Mouse (Mus musculus) heart, postnatal 10 days (tissue): ENCODE measurements around the gene Pdzd2. TPM values are rescaled to one million over a fixed set of nuclear protein-coding genes. Genes with fewer than 3 reads are reported as not detected.

ENCODE experiments used
- DNase-seq, 2 experiments: peaks; one replicate each; pipeline ENCODE4 v3.0.0; 2021
- intact Hi-C: fragments of 180-260 bp; cut with DNase I; formaldehyde crosslinking; loops from one replicate; pipeline ENCODE4 v1.15.1; 2025
- total RNA-seq, 2 experiments: library from RNA; stranded (reverse); gene quantifications; 2 replicates each; pipeline ENCODE4 v1.2.3; 2021

Pdzd2 gene
- total RNA-seq, 2 experiments from 2014 or later = 186 to 218 TPM

DNA sequence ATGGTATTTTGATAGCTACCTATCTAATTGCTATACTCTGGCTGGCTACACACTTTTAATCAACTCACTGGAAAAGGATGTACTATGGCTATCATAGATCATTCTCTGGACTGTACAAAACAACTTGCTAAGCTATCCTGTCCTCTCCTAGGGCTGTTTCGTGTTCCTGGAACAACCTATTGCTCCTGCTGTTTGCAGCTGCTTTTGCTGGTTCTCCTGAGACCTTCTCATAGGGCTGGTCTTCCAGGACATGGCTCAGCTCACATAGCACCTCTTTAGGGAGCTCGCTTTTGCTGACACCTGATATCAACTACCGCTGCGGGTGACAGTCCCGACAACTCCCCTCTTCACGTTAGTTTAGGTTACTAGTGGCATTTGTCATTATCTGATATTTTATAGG, 288.9 kb downstream of the Pdzd2 start:
- peak; percentile 45 to 50 for DNase-seq
- intact Hi-C loops = no loop called here

- no peak for DNase-seq
- intact Hi-C loops = no loop called here
Measured at GRCm38 (mm10) chr15:12449321-12449720, 290.4 kb downstream of the Pdzd2 start.

DNA sequence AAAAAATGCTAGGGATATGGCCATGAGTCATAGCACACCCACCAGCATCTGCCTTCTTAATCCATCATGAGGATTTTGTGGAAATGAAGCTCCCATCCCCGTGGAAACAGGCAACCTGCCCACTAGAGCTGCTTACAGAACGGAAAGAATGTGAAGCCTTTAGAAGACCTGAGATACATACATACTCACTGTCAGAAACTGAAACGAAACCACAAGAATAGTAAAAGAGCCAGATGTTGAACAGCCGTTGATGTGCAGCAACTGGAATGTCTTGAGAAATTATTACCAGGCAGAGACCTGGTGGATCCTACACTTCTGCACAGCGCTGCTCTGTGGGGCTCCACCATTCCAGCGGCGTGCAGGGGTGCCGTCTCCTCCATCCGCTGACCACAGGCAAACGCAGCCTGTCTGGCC, 292.7 kb downstream of the Pdzd2 start:
- no peak for DNase-seq
- intact Hi-C loops = no loop called here

DNA sequence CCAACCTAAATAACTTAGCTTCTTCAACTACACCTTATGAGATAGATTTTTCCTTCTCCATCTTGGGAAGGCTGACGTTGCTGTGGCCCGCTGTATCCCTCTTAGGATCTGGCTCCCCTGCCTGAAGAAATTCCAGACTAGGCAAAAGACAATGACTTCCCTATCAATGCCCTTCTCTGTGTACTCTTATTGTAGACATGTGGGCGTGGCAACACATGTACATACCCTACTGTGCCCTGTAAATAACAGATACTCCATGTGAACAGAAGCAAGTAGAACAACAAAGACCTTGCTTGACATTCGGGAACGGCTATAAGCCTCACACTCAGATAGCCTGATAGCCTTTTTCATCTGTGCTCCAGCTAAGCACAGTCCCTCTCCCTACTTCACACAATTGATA, 295.2 kb downstream of the Pdzd2 start:
- no peak for DNase-seq
- intact Hi-C loops = no loop called here

DNA sequence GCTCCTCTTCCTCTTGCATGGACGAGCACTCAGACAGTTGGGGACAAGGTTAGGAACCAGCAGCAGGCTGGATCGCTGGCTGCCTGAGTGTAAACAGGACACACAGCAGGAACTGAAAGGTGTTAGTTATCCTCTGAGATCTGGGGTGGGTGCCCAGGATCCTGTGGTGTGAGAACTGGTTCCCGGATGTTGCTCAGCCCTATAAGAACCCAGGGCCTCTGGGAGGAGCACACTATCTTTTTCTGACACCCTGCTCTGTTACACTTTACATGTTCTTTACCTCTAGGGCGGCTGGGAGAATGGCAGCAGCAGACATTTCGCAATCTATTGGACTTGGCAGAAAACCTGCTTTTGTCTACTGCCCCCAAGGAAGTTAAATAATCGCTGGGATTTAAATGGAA, 300.4 kb downstream of the Pdzd2 start:
- intact Hi-C loops = loop anchor here (5.0 kb wide), 1 partner anchor 53 kb away; no protein-coding TSS in a partner anchor
- no peak for DNase-seq

DNA sequence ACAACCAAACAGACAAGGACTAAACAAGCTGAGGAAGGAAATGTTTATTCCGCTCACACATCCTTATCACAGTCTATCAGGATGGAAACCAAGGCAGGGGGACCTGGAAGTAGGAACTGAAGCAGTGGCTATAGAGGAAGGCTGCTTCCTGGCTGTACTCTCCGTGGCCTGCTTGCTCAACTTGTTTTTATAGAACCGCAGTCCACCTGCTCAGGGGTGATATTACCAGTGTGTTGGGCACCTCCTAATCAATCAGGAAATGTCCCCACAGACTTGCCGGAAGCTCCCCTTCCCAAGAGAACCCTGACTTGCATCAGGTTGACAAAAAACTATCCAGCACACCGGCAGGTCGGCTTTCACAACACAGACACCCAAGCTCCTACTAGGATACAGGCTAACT, 301.0 kb downstream of the Pdzd2 start:
- intact Hi-C loops = loop anchor here (5.0 kb wide), 1 partner anchor 54 kb away; no protein-coding TSS in a partner anchor

DNA sequence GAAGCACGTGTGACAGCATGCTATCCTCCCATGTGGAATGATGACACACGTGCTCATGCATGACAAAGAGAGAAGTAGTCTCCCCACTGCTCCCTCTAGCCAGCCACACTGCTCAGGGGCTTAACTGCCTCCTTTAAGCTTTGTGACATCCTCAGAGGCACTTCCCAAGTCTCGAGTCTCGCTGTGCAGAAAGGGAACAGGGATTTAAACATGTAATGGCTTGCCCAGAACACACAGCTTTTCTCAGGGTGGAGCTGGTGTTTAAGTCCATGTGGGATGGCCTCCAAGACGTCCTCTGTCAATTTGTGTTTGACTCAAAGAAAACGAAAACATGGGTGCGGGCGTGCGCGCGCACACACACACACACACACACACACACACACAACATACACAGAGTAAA, 301.6 kb downstream of the Pdzd2 start:
- intact Hi-C loops = loop anchor here (5.0 kb wide), 1 partner anchor 54 kb away; no protein-coding TSS in a partner anchor

More for the DNA sequence above, 301.0 kb downstream of the Pdzd2 start:
- no peak for DNase-seq

GRCm38 (mm10) chr15:12435910-12436309, 303.8 kb downstream of the Pdzd2 start:
- intact Hi-C loops = loop anchor here (5.0 kb wide), 1 partner anchor 56 kb away; no protein-coding TSS in a partner anchor
- DNase-seq = no peak

More for the DNA sequence above, 301.6 kb downstream of the Pdzd2 start:
- no peak for DNase-seq

DNA sequence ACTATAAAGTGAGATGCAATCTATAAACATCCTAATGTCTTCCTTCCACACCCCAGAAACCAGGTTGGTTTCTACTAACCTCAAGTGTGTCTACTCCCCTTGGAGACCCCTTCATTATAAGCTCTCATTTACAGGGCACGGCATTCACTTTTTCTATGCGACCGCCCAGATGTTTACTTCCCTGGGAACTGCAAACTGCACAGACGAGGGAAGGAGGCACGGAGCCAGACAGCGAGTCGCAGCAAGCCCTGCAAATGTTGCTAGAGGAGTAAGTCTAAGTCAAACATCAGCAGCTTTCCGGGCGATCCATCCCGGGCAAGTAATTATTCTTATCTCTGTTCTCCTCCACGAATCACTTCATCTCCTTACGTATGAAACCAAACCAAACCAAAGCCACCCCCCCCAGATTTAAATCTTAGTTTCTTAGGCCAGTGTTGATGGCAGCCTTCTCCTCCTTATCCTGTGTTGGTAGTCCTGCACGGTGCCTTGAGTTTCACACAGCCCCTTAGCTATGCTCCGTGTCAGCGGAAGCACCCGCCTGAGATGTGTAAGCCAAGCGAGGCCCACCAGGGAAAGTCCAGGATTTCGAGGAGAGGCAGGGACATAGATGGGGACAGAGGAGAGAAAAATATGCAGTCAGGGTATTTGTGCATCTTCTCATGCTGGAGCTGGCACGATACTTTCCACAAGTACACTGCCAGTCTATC, 305.7 kb downstream of the Pdzd2 start:
- intact Hi-C loops = no loop called here
- no peak for DNase-seq

GRCm38 (mm10) chr15:12432879-12433278, 306.8 kb downstream of the Pdzd2 start:
- intact Hi-C loops = no loop called here
- DNase-seq = no peak

DNA sequence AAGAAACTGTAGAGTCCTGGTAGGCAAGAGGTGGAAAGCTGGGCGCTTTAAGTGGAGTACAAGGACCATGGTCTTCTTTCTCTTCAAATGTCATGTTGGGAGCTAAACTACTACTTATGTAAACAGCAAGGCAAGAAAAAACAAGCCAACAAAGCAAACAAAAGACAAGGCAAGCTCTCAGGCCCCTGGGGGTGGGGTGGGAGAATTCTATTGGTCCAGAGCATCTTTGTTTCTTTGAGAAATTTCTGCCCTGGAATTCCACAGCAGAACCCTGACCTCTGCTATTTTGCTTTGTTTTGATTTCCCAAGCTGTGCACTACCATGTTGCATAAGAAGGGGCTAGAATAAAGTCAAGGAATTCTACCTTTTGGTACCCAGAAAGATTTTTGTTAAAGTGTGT, 307.4 kb downstream of the Pdzd2 start:
- intact Hi-C loops = no loop called here
- no peak for DNase-seq

DNA sequence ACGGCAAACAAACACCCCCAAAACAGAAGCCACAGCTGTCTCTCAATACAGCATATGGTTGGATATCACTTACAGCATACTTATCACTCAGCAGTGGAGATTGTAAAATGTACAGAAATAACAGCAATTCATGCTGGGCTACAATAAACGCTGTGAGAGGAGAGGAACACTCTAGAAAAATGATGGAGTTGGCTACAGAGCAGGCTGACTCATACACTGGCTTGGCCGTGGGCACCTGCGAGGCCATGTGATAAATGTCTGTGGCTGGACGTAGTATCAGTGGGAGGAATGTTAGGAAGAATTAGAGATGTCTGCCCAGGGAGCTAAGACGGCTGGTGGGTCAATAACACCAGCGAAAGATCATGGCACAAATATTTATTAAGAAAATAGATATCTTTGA, 308.0 kb downstream of the Pdzd2 start:
- DNase-seq = peak; percentile 48 to 61
- intact Hi-C loops = no loop called here

GRCm38 (mm10) chr15:12431188-12431587, 308.5 kb downstream of the Pdzd2 start:
- intact Hi-C loops = no loop called here
- DNase-seq = no peak

- intact Hi-C loops = no loop called here
- DNase-seq = no peak
Measured at GRCm38 (mm10) chr15:12430670-12431069, 309.1 kb downstream of the Pdzd2 start.

DNA sequence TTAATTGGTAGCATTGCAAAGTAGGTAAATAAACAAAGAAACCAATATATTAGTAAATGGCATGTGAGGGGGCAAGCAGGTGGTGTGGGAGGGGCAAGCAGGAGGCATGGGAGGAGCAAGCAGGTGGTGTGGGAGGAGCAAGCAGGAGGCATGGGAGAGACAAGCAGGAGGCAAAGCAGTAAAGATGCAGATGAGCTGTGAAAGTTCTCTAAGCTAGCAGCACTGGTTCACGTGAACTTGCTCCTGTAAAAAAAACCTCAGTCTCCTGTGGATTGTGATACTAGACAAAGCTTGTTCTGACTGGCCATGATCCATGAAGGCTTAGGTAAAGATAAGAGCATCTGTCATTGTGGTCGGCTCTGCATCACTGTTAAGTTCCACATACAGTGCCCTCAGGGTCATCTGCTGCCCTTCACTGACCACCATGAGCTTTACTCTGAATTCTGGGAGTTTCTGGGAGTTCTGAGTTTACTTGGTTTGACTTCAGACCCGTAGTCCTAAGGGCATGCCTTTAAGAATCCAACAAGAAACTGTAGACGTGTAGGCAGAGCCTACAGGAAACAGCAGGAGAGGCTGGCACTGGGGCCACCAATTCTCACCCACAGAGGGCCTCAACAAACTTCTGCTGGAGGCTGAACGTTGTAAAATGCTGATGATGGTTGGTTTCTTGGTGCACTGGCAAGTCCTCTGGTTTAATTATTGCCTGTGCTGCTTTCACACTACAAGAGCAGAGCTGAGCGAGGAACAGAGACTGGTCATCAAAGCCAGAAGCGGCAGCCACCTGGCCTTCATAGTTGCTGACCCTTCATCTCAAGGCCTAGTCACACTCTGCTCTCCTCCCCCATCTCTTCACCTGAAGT, 309.9 kb downstream of the Pdzd2 start:
- intact Hi-C loops = no loop called here
- DNase-seq = no peak

DNA sequence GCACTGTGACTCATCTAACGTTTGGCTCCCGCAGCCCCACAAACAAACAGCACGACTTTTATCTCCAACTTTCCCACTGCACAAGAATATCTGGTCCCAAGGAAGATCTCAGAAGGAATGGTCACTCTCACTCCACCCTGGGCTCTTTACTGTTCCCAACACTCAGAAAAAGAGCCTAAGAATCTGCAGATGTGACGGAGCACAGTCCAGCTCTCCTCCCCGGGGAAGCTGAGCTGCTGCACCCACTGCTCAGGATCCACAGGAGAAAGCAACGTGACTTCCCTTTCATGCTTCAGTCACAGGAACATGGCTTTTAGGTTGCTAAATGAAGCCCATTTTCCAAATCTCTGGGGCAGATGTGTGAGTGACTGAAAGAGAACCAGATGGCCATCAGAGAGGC, 311.9 kb downstream of the Pdzd2 start:
- intact Hi-C loops = no loop called here
- DNase-seq = no peak

- intact Hi-C loops = no loop called here
- no peak for DNase-seq
Measured at GRCm38 (mm10) chr15:12426342-12426741, 313.4 kb downstream of the Pdzd2 start.

DNA sequence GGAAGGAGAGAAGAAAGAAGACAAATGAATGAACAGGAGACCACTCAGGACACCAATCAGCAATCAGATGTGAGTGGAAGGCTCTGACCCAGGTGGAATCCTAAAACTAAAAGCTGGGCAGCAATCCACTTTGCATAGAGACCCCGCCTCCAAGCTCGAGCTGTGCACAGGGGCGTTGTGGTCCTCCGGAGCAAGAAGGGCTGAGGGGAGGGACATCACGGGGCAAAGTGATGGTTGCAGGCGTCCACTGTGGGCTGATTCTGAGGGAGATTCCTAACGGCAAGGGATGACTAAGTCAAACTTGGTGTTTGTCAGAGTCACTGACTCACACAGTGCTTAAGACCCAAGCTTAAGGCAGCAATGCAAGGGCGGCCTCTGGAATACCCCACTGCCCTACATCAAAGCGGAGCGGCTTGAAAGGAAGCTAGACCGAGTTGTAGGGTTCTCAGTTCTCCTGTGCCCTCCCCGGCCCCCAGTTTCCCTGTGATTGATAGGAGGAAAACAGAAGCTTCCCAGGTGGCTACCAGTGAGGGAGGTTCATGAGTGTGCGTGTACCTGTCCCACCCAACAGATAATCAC, 314.6 kb downstream of the Pdzd2 start:
- intact Hi-C loops = no loop called here

DNA sequence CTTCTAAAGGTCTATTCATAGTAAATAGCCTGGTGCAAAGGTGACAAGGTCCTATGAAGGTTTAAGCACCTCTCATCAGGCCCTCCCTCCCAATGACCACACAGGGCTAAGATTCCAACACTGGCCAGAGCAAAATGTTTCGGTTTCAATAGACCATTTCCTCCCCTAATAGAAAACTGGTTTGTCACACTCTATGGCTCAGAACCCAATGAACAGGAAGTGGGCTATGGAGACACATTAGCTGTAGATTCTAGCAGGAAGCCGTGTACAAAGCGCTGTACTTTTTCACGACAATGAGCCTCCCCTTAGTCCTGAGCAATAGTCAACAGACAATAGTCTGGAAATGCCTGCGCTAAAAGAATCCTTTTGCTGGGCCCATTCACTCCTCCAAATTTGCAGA, 315.5 kb downstream of the Pdzd2 start:
- no peak for DNase-seq
- intact Hi-C loops = no loop called here

More for the DNA sequence above, 314.6 kb downstream of the Pdzd2 start:
- DNase-seq = no peak

- no peak for DNase-seq
- intact Hi-C loops = no loop called here
Measured at GRCm38 (mm10) chr15:12420915-12421314, 318.8 kb downstream of the Pdzd2 start.

DNA sequence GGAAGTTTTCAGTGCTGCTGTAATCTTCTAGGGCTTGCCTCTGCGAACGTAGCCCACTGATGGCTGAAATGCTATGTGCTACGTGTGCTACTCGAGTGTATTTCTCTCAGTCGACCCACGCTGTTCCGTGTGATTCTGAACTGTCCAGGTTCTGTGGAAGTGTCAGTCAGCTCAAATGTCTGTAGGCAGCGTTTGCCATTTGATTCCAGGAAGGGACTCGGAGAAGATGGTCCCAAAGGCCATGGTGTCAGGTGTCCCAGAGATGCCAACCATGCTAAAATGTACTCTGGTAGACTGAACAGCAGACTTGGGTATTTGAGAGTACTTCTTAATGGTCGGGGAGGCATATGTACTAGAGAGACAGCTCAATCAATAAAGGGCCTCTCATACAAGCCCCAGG, 319.3 kb downstream of the Pdzd2 start:
- DNase-seq = no peak
- intact Hi-C loops = no loop called here
